Mouse (Mus musculus) thymus, postnatal 14 days (tissue): ENCODE results near the gene Gm10799.

Source experiments
- DNase-seq: peaks from one replicate; pipeline ENCODE4 v3.0.0; 2021

The Gm10799 gene

DNA sequence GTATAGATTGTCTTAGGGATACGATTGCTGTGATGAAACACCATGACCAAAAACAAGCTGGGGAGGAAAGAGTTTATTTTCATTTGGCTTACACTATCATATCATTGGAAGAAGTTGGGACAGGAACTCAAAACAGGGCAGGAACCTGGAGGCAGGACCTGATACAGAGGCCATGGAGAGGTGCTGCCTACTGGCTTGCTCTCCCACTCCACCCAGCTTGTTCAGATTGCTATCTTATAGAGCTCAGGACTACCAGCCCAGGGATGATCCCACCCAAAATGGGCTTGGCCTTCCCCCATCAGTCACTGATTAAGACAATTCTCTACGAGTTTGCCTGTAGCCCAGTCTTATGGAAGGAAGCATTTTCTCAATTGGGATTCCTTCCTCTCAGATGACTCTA lies 4.2 kb downstream of the Gm10799 start:
- DNase-seq, result no peak

GRCm38 (mm10) chr2:104062665-104063064 lies 5.7 kb downstream of the Gm10799 start:
- DNase-seq, result no peak

DNA sequence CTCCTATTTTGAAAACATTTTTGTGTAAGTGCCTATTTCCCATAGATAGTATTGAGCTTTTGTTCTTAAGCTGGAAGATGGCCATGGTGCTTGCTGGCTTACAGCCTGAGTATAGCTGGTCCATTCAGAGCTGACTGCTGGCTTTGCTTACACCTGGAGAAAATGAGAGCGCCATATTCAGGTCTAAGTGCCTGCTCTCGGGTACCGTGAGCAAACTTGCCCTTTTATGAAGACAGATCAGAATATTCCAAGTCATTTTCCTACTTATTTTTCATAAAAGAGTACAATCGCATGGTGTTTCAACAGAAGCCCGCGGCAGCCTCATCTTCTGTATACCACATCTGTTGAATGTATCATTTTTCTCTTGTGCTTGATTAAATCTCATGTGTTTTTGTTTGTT lies 7.4 kb downstream of the Gm10799 start:
- no peak for DNase-seq

DNA sequence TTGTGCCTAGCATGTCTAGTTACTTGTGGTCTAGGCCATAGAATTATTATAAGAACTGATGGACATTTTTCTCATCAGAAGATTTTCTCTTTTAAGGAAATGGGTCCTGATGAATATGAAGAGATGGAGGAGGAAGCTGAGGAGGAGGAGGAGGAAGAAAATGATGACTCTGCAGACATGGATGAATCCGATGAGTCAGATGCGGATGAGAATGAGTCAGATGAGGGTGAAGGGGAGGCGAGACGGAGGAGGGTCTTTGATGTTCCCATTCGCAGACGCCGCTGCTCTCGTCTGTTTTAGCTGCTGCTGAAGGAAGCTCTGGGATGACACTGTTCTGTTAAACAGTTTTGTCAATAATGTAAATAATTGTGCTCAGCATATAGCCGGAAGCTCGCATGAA lies 8.6 kb downstream of the Gm10799 start:
- DNase-seq, result no peak

DNA sequence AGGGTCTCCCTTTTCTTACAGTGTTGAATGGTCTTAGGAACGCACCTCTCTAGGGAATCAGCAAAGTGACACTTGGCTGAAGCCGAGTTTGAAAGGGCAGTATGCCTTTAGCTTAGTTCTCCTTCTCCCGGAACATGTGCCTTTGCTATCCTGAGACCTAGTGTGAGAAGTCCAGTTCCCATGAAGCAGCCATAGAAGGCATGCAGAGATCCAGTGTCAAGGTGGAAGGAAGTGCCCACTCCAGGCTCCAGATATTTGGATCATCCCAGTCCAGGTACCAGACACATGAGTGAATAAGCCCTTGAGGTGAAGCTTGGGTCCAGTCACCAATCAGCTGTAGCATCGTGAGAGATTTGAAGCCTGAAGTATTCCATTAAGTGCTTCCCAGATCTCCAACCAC lies 9.4 kb downstream of the Gm10799 start:
- no peak for DNase-seq

DNA sequence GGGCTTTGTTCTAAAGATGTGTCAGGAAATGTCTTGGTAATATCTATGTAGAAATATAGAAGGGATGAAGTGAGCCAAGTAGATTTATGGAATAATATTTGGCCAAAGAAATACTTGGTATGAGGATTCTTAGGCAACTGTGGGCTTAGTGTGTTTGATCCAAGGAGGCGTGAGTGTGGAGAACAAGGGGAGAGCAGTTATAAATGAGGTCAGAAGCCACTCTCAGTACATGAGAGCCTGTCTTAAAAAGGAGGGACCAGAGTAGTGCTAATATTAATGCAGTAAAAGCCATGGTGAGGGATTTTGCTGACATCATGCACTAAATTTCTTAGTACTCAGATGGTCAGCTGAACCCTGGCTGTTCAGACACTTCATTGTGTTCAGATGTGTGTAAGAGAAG lies 10.0 kb downstream of the Gm10799 start:
- DNase-seq, result no peak

GRCm38 (mm10) chr2:104044479-104045080 lies 23.8 kb downstream of the Gm10799 start:
- no peak for DNase-seq

DNA sequence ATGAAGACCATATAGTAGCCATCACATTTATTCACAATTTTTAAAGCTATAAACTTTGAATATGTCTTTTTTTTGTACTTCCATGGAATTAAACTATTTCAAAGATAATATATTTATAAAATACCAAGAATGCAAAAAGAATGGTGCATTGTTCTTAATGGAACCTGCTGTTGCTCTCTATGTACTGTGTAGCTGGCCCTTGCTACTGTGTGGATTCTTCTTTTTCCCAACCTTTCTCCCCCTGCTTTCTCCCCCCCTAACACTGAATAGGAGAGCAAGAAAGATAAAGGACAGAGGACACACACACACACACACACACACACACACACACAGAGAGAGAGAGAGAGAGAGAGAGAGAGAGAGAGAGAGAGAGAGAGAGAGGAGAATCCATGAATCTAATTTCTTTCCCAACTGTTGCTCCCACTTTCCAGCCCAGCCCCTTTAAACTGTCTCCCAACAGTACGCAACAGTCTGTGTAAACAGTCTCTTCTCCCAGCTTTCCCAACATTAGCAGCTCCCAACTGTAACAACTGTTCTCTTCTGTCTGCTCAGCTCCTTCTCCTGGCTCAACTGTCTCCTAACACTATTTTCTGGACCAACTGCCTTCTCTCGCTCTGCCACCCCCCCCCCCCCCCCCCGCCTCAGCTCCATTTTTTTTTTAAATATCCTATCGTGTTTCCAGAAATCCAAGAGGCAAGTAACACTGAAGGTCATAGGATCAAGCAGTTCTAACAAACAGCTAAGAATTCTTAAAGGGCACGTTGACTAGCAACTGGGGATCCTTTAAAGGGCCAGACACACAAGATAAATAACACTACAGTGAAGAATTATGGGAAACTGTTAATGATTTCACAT lies 24.5 kb downstream of the Gm10799 start:
- no peak for DNase-seq

DNA sequence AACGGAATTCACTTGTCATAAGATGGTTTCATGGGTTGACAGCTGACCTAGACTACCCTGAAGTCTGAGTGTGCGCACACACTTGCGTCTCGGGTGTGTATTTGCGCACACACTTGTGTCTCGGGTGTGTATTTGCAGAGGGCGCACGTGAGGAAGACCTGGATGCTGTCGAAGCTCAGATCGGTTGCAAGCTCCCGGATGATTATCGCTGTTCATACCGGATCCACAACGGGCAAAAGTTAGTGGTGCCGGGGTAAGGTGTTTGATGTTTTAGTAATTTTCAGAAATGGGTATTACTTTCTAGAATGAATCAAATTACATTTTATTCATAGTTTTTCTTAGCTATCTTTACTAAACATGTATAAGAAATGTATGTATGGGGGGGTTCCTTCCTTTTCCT lies 25.6 kb downstream of the Gm10799 start:
- no peak for DNase-seq

DNA sequence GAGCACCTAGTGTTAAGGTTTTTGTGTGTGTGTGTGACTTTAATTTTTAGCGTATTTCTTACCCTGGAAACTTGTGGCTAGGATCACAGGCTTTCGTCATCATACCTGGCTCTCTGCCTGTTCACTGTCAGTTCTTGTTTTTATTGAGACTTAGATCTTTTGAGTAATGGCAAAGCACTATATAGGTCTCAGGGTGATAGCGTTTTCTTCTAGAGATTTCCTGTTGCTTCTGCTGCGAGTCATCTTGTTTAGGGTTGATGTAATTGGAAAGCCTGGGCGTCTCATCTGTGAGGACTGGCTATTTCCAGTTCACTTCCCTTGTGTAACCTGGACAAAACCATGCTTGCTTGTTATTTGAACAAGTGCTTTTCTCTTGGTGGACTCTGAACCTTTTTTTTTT lies 26.7 kb downstream of the Gm10799 start:
- DNase-seq, result no peak

DNA sequence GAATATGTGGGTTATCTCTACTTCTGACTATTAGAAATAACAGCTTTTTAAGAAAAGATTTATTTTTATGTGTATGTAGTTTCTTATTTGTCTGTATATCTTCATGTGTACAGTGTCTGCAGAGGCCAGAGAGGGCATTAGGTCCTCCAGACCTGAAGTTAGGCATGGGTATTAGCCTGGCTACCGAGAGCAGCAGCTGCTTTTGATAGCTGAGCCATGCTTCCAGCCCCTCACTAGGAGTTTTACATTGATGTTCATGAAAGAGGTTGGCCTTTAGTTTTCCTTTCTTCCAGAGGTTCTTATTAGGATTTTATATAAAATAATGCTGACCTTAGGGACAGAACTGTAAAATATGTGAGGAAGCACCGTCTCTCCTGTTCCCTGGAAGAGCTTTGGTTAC lies 30.1 kb downstream of the Gm10799 start:
- no peak for DNase-seq

DNA sequence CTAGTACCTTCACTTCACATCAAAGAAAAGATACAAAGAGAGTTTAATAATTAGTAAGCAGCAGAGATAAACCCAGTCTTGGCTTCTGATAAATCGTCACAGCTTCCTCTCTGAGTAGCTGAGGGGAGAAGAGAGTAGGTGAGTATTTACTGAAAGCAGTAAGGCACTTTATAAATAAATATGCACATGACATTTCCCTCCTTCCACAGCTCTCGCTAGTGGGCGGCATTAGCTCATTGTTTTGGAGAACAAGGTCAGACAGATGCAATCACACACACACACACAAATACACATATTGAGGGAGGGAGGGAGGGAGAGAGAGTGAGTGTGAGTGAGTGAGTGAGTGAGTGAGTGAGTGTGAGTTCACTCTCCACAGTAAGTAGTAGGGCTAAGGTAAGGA lies 32.0 kb downstream of the Gm10799 start:
- no peak for DNase-seq

- DNase-seq, result no peak
These were observed 32.8 kb downstream of the Gm10799 start for GRCm38 (mm10) chr2:104035595-104035994.

- peak; percentile 44 for DNase-seq
These were observed 33.4 kb downstream of the Gm10799 start for GRCm38 (mm10) chr2:104034832-104035472.

GRCm38 (mm10) chr2:104032056-104032455 lies 36.3 kb downstream of the Gm10799 start:
- no peak for DNase-seq

GRCm38 (mm10) chr2:104030381-104030780 lies 38.0 kb downstream of the Gm10799 start:
- no peak for DNase-seq

- no peak for DNase-seq
These were observed 39.3 kb downstream of the Gm10799 start for GRCm38 (mm10) chr2:104029074-104029473.

GRCm38 (mm10) chr2:104028139-104028723 lies 40.1 kb downstream of the Gm10799 start, which contains the start of gene 4931422A03Rik:
Gene 4931422A03Rik, minus strand, starts transcription at chr2:104028361.
- no peak for DNase-seq

- peak; percentile 93 for DNase-seq
These were observed 40.8 kb downstream of the Gm10799 start, which contains the start of gene Fbxo3 for GRCm38 (mm10) chr2:104027458-104028138. Gene Fbxo3, plus strand, starts transcription at chr2:104027721.

DNA sequence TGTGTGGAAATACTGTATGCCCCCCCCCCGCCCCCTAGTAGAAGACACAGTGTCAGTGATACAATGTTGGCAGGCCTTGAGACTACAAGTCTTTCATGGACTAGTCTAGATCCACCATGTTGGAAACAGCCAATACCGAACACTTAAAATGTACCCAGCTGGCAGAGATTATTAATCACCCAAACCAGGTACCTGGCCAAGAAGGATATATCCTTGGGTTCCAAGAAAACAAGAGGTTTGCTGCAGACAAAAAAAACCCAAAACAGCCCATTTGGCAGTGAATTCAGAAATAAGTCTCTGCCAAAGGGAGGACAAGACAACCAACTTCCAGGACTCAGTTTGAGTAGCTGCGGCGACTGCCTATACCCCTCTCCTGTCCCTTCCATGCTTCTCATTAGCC lies 43.7 kb downstream of the Gm10799 start:
- no peak for DNase-seq

- DNase-seq, result no peak
These were observed 45.3 kb downstream of the Gm10799 start for GRCm38 (mm10) chr2:104023096-104023495.
